Mouse (Mus musculus): ENCODE data around the gene Fignl2.
A peak's percentile ranks its signal among the peaks of the same experiment; 100 is the strongest.
"Not testable (repeated sequence)": the region's sequence is repeated elsewhere in the genome, so short reads cannot be mapped to it uniquely, and the experiment has no call there.

Fignl2 gene

DNA sequence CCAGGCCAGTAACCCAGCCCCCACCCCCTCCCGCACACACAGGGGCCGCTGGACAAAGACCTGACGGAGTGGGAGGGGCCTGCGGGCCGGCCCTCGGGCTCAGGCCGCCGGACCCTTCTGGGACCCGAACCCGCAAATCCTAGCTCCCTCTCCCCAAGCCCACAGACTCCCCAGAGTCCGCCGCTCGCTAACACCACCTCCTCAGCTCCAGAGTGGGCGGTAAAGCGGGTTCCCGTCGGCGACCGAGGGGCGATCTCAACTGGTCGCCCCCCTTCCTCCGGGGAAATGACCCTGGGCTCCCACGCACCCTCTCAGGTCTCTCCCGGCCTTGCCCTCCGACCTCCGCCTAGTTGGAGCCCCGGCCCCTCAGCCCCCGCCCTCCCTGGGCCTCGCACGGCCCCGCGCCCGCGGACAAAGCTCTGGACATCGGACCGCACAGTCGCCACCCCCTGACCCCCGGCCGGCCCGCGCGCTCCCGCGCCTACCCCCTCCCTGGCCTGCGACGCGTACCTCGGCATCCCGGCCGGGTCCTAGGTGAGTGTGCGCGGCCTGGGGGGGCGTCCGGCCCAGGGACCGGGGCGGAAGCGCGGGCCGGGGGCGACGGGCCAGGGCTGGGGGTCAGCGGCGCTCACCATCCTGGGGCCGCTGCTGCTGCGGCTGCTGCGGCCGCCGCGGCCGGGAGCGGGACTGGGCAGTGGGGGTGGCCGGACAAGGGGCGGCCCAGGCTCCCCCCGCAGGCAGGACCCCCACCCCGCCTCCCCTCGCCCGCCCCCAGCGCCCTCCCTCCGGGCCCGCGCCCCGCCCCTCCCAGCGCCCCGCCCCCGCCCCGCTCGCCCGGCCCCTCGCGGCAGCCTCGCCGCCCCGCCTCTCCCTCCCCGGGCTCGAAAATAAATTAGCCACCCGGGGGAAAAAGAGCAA lies at the start of gene Fignl2:
TSS of gene Fignl2 (minus strand) at position 755 of the 918 bp plus-strand sequence.
- DNase-seq (ENCODE audit: low read depth, low spot score) = no peak
- H3K36me3 ChIP-seq (ENCODE audit: control insufficient read depth, insufficient read depth, low read length, poor library complexity, severe bottlenecking) = no peaks in the 10 kb centered on the region

GRCm38 (mm10) chr15:101126876-101127544 lies 48.6 kb upstream of the Fignl2 start:
- no peaks in the 10 kb centered on the region; the same call in 1 of the 2 replicates for H3K36me3 ChIP-seq (ENCODE audit: control insufficient read depth, insufficient read depth, low read length, poor library complexity, severe bottlenecking)
- DNase-seq (ENCODE audit: low read depth, low spot score) = no peak
- no peaks in the 10 kb centered on the region; the same call in 1 of the 2 replicates for H3K27me3 ChIP-seq (ENCODE audit: control insufficient read depth, insufficient read depth, low read length, poor library complexity, severe bottlenecking)

More for the DNA sequence above, at the start of gene Fignl2:
- 0 out of 2 replicates have a peak, but pooled peaks cover 2% of the 10 kb centered on the region for H3K27me3 ChIP-seq (ENCODE audit: control insufficient read depth, insufficient read depth, low read length, poor library complexity, severe bottlenecking)

GRCm38 (mm10) chr15:101125561-101125960 lies 47.2 kb upstream of the Fignl2 start:
- DNase-seq (ENCODE audit: low read depth, low spot score) = no peak
- no peaks in the 10 kb centered on the region; the same call in 1 of the 2 replicates for H3K27me3 ChIP-seq (ENCODE audit: control insufficient read depth, insufficient read depth, low read length, poor library complexity, severe bottlenecking)
- no peaks in the 10 kb centered on the region for H3K36me3 ChIP-seq (ENCODE audit: control insufficient read depth, insufficient read depth, low read length, poor library complexity, severe bottlenecking)

GRCm38 (mm10) chr15:101123202-101123601 lies 44.8 kb upstream of the Fignl2 start:
- Histone ChIP-seq H3K36me3 (ENCODE audit: control insufficient read depth, insufficient read depth, low read length, poor library complexity, severe bottlenecking) (no peaks in the 10 kb centered on the region), H3K27me3 (ENCODE audit: control insufficient read depth, insufficient read depth, low read length, poor library complexity, severe bottlenecking) (no peaks in the 10 kb centered on the region; the same call in 1 of the 2 replicates)
- no peak for DNase-seq (ENCODE audit: low read depth, low spot score)

DNA sequence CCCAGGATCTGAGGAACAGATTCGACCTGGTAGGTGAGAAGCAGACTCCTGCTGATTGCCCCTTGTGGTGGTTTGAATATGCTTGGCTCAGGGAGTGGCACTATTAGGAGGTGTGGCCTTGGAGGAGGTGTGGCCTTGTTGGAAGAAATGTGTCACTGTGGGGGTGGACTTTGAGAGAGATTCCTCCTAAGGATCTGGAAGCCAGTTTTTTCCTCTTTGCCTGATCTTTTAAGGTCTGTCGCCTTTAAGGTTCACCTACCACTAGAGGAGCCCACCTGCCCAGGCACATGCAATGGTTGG lies 43.9 kb upstream of the Fignl2 start:
- DNase-seq (ENCODE audit: low read depth, low spot score) = no peak
- Histone ChIP-seq H3K36me3 (ENCODE audit: control insufficient read depth, insufficient read depth, low read length, poor library complexity, severe bottlenecking) (no peaks in the 10 kb centered on the region), H3K27me3 (ENCODE audit: control insufficient read depth, insufficient read depth, low read length, poor library complexity, severe bottlenecking) (no peaks in the 10 kb centered on the region)

DNA sequence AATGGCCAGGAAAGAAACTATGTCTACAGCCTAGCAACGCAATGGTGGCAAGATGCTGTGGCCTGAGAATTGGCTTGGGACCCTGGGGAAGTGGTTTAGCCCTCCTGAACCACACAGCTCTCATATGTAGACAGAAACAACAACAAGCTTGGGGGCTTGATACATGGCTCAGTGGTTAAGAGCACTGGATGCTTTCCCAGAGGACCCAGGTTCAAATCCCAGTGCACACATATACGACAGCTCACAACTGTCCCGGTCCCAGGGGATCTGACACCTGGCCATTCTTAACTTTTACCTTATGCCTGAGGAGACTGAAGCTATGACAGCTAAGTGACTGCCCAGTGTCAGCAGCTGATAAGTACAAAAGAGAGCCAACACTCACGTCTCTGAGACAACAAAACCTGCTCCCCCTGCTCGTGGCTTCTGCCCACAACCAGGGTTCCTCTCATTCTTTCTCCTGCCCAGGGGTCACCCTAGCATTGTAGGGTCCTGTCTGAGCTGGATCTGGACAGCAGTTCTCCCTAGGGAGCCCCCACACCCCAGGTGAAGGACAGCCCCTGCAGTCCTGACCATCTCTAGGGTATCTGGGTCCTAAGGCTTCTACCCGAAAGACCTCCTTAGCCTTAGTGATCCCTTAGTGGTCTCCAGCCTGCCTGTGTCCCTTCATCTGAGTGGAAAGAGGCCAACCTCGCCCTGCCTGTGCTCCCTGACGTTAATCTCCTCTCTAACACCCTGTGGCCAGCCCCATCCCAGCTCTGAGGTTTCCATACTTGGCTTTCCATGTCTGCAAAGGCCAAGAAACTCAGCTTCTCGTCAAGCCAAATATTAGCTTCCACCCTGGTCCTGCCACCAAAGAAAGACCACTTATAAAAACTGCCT lies 43.3 kb upstream of the Fignl2 start:
- no peak for DNase-seq (ENCODE audit: low read depth, low spot score)
- Histone ChIP-seq H3K27me3 (ENCODE audit: control insufficient read depth, insufficient read depth, low read length, poor library complexity, severe bottlenecking) (no peaks in the 10 kb centered on the region), H3K36me3 (ENCODE audit: control insufficient read depth, insufficient read depth, low read length, poor library complexity, severe bottlenecking) (no peaks in the 10 kb centered on the region)

GRCm38 (mm10) chr15:101118399-101119125 lies 40.2 kb upstream of the Fignl2 start:
- Histone ChIP-seq H3K27me3 (ENCODE audit: control insufficient read depth, insufficient read depth, low read length, poor library complexity, severe bottlenecking) (no peaks in the 10 kb centered on the region), H3K36me3 (ENCODE audit: control insufficient read depth, insufficient read depth, low read length, poor library complexity, severe bottlenecking) (no peaks in the 10 kb centered on the region)
- DNase-seq (ENCODE audit: low read depth, low spot score) = peak; percentile 26

DNA sequence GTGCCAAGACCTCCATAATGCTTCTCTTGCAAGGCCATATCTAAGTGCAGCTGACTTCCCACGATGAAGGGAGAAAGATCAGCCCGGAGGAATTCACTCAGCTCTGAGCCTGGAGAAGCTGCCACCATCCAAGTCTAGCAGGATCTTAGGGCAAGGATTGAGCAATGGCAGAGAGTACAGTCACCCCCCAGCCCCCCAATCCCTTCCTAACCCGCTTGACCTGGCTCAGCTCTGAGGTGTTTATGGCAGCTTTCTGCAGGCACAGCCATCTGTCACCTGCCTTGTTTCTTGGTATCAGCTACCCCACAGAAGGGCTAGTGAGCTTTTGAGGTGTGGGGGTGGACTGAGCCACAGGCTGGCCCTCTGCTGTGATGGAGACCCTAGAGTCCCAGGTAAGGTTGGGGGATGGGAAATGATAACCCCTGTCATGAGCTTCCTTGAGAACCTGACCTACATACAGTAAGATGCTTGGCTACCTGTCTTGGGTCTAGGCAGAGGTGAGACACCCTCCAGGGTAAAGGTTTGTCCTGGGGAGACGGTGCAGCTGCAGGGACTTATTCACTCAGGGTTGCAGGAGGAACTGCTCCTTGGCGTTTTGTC lies 37.2 kb upstream of the Fignl2 start, which contains the start of gene Ankrd33:
TSS of gene Ankrd33 (plus strand) at position 245 of the 600 bp plus-strand sequence.
- H3K36me3 ChIP-seq (ENCODE audit: control insufficient read depth, insufficient read depth, low read length, poor library complexity, severe bottlenecking) = no peaks in the 10 kb centered on the region
- DNase-seq (ENCODE audit: low read depth, low spot score) = no peak
- no peaks in the 10 kb centered on the region for H3K27me3 ChIP-seq (ENCODE audit: control insufficient read depth, insufficient read depth, low read length, poor library complexity, severe bottlenecking)

DNA sequence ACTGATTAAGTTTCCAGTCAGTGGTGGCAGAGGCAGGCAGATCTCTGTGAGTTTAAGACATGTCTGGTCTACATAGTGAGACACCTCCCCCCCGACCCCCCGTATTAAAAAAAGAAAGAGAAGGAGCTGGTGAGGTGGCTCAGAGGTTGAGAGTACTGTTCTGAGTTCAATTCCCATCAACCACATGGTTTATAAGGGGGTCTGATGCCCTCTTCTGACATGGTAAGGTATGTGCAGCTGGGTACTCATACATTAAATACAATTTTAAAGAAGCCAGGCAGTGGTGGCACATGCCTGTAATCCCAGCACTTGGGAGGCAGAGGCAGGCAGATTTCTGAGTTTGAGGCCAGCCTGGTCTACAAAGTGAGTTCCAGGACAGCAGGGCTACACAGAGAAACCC lies 35.4 kb upstream of the Fignl2 start:
- not testable (repeated sequence) for H3K27me3 ChIP-seq (ENCODE audit: control insufficient read depth, insufficient read depth, low read length, poor library complexity, severe bottlenecking)

GRCm38 (mm10) chr15:101113176-101113575 lies 34.8 kb upstream of the Fignl2 start:
- DNase-seq (ENCODE audit: low read depth, low spot score) = peak; percentile 25
- Histone ChIP-seq H3K27me3 (ENCODE audit: control insufficient read depth, insufficient read depth, low read length, poor library complexity, severe bottlenecking) (no peaks in the 10 kb centered on the region), H3K36me3 (ENCODE audit: control insufficient read depth, insufficient read depth, low read length, poor library complexity, severe bottlenecking) (no peaks in the 10 kb centered on the region)

More for the DNA sequence above, 35.4 kb upstream of the Fignl2 start:
- DNase-seq (ENCODE audit: low read depth, low spot score); H3K36me3 ChIP-seq (ENCODE audit: control insufficient read depth, insufficient read depth, low read length, poor library complexity, severe bottlenecking): not testable (repeated sequence)

- DNase-seq (ENCODE audit: low read depth, low spot score) = no peak
- Histone ChIP-seq H3K27me3 (ENCODE audit: control insufficient read depth, insufficient read depth, low read length, poor library complexity, severe bottlenecking) (no peaks in the 10 kb centered on the region), H3K36me3 (ENCODE audit: control insufficient read depth, insufficient read depth, low read length, poor library complexity, severe bottlenecking) (no peaks in the 10 kb centered on the region)
Observed at GRCm38 (mm10) chr15:101107906-101108671, 29.7 kb upstream of the Fignl2 start.

DNA sequence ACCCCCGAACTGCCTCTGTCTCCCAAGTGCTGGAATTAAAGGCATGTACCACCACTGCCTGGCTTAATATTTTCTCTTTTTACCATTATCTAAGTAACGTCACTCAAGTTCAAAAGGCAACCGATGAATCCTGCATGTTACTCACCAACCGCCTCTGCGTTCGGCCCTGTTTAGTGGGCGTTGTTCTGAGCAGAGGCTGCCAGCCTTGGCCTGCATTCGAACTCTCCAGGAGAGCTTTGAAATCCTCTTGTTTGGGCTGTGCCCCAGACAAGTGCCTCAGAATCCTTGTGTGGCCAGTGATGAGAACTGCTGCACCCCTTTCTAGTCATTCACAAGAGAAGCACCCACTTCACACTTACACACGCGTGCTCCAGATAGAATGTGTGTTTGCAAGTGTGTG lies 27.6 kb upstream of the Fignl2 start:
- DNase-seq (ENCODE audit: low read depth, low spot score) = no peak
- no peaks in the 10 kb centered on the region for H3K27me3 ChIP-seq (ENCODE audit: control insufficient read depth, insufficient read depth, low read length, poor library complexity, severe bottlenecking)
- H3K36me3 ChIP-seq (ENCODE audit: control insufficient read depth, insufficient read depth, low read length, poor library complexity, severe bottlenecking) = no peaks in the 10 kb centered on the region

DNA sequence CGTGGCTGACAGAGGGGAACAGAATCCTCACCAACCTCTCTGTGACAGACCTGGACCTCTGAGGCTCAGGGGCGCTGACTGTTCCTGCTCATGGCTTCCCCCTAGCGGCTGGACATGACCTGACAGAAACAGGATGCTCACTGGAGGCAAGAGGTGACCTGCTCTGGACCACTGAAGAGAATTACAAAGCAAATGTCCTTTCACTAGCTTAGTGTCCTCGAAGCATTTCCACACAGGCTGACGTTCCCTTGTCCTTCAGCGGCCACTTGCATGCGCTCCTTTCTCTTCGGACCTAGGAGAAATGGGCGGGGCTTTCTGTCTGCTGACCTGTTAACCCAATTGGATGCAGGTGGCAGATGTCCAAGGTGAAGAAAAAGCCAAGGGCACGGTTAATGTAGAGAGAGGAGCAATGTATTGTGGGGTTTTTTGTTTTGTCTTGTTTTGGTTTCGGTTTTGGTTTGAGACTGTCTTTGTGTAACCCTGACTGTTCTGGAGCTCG lies 27.2 kb upstream of the Fignl2 start:
- DNase-seq (ENCODE audit: low read depth, low spot score) = peak; percentile 79
- Histone ChIP-seq H3K27me3 (ENCODE audit: control insufficient read depth, insufficient read depth, low read length, poor library complexity, severe bottlenecking) (no peaks in the 10 kb centered on the region), H3K36me3 (ENCODE audit: control insufficient read depth, insufficient read depth, low read length, poor library complexity, severe bottlenecking) (no peaks in the 10 kb centered on the region)
